Mouse (Mus musculus): ENCODE measurements around the gene Olfr1175-ps. TPM values are rescaled to one million over a fixed set of nuclear protein-coding genes. Genes with fewer than 3 reads are reported as not detected.

The Olfr1175-ps gene
- not detected for total RNA-seq (2023)

DNA sequence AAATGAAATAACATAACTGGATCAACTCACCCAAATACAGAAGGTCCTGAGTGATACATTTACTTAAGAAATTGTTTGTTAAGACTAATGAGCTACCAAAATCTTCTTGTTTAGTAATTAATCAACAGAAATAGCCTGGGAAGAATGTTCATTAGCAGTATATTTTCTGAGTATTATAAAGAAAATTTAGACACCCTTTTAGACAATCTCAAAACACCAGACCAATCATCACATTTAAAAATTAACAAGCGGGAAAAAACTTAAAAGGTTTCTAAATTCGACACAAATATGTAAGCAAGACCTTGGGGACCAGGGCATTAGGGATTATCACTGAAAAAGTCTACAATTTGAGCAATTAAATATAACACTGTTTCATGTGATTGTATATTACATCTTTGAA lies at the start of gene Olfr1175-ps:
Gene Olfr1175-ps, minus strand, starts transcription at position 101 of the 400 bp plus-strand sequence.

GRCm38 (mm10) chr2:88346392-88346791 lies 19.4 kb upstream of the Olfr1175-ps start, which contains the start of gene Olfr1177-ps:
Gene Olfr1177-ps (minus strand): TSS chr2:88346492.

DNA sequence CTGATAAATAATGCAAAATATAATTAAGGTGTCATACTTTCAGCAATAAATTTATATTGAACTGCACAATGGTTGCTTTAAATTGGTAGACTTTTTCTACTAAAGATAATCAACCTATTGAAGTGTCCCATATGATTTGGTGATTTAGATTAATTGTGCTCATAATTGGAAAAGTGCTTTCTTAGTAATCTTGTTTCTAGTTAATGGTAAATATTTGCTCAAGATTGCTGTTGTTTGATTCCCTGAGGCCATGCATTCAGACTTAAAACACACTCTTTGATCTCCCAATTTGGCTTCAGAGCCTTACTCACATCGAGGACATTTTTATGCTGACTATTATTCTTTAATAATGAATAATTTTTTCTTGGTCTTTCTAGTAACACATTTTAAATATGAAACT lies 9.4 kb upstream of the Olfr1175-ps start, which contains the start of gene Olfr1176:
Gene Olfr1176, plus strand, starts transcription at position 301 of the 400 bp plus-strand sequence.

GRCm38 (mm10) chr2:88315035-88315434 lies 12.0 kb downstream of the Olfr1175-ps start, which contains the start of gene Olfr1174-ps:
Gene Olfr1174-ps (minus strand): TSS chr2:88315135.

DNA sequence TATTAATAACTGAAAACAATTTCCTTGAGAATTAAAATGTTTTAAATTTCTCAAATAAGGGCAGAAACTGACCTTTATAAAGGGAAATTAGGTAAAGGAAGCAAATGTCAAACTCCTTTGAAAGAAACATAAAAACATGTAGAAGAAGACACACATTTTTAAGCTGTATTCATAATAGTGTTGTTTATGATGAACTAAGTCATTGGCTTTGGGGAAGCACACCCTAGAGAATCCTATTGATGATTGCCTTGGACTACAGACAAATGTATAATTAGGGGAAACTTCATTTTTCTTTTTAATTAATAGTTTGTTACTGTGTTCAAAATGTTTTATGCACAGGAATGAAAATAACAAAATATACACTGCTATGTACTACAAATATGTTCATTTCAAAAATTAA lies 47.2 kb downstream of the Olfr1175-ps start, which contains the start of gene Olfr1173:
Gene Olfr1173, minus strand, starts transcription at position 101 of the 400 bp plus-strand sequence.

Other genes with a start within 250 kb of the Olfr1175-ps start
- not detected for gene Olfr1164, start 233.2 kb downstream of the Olfr1175-ps start, total RNA-seq (2023)
- not detected for gene Olfr1166, start 198.9 kb downstream of the Olfr1175-ps start, total RNA-seq (2023)
- not detected for gene Olfr1167, start 172.0 kb downstream of the Olfr1175-ps start, total RNA-seq (2023)
- gene Olfr1168, start 145.3 kb downstream of the Olfr1175-ps start, total RNA-seq (2023), result not detected
- not detected for gene Olfr1170, start 98.9 kb downstream of the Olfr1175-ps start, total RNA-seq (2023)
- gene Olfr1173, start 47.3 kb downstream of the Olfr1175-ps start, total RNA-seq (2023), result under 1 TPM in 1 of 2 experiments, not detected in 1; 0.08 TPM
- gene Olfr1174-ps, start 12.1 kb downstream of the Olfr1175-ps start, total RNA-seq (2023), result not detected
- not detected for gene Olfr1176, start 9.5 kb upstream of the Olfr1175-ps start, total RNA-seq (2023)
- gene Olfr1177-ps, start 19.3 kb upstream of the Olfr1175-ps start, total RNA-seq (2023), result not detected
- gene Olfr1178, start 59.8 kb upstream of the Olfr1175-ps start, total RNA-seq (2023), result not detected
- not detected for gene Olfr1179, start 79.2 kb upstream of the Olfr1175-ps start, total RNA-seq (2023)
- gene Olfr1180, start 91.9 kb upstream of the Olfr1175-ps start, total RNA-seq (2023), result not detected
- not detected for gene Olfr1181, start 99.0 kb upstream of the Olfr1175-ps start, total RNA-seq (2023)
- gene Gm13757, start 121.9 kb upstream of the Olfr1175-ps start, total RNA-seq (2023), result not detected
- not detected for gene Olfr1183, start 127.7 kb upstream of the Olfr1175-ps start, total RNA-seq (2023)
- gene Olfr1184, start 156.4 kb upstream of the Olfr1175-ps start, total RNA-seq (2023), result not detected
- not detected for gene Olfr1185-ps1, start 166.1 kb upstream of the Olfr1175-ps start, total RNA-seq (2023)
- gene Olfr1186, start 191.3 kb upstream of the Olfr1175-ps start, total RNA-seq (2023), result not detected
- not detected for gene Olfr1188, start 229.7 kb upstream of the Olfr1175-ps start, total RNA-seq (2023)

Data from monocyte, adult 59 days (primary cell).